Mouse (Mus musculus): ENCODE measurements at regions not wholly inside any gene's neighbourhood (a gene's known extent, or its start where the extent isn't known, plus 50 kb on each side); places are given as distances from the start of the nearest gene placed in this dataset.
A peak's percentile ranks its signal among the peaks of the same experiment; 100 is the strongest.
"Not testable (repeated sequence)": the region's sequence is repeated elsewhere in the genome, so short reads cannot be mapped to it uniquely, and the experiment has no call there.

DNA sequence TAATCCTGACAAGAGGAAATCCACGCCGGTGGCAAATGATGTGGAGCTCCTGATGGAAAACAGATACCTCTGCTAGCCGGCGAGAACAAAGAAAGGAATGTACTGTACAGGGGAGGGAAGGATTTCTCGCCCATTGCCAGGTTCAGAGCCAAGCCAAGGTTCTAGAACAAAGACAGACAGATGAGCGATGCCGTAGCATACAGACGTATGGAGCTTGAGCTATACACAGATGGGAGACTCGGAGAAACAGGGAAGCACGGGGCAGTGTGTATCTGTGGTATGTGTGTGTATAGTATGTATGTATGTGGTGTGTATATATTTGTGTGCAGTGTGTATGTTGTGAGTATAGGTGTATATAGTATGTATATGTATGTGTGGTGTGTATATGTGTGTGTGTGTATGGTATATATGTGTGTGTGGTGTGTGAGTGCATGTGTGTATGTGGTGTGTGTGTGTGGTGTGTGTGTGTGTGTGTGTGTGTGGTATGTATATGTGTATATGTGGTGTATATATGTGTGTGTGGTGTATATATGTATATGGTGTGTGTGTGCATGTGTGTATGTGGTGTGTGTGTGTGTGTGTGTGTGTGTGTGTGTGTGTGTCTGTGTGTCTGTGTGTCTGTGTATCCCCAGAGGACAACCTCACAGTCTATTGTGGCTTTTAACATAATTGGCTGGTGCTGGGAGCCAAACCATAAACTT, 140.6 kb downstream of the Cand1 start:
- DNase-seq (ENCODE audit: low read depth): no peak

- DNase-seq (ENCODE audit: low read depth): no peak
Measured at GRCm38 (mm10) chr10:119094166-119094565, 145.7 kb downstream of the Cand1 start.

DNA sequence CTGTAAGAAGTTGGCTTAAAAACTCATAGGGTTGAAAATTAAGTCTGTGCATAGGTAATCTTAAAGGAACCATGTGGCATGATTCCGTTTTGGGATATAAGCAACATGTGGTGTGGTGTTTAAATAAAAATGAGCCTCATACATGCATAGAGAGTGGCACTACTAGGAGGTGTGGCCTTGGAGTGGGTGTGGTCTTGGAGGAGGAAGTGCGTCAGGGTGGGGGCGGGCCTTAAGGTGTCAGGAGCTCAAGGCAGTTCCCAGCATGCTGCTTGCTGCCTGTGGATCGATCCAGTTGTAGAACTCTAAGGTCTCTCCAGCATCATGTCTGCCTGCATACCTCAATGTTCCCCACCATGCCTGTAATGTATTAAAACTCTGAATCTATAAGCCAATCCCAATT, 152.0 kb downstream of the Cand1 start:
- DNase-seq (ENCODE audit: low read depth): no peak

DNA sequence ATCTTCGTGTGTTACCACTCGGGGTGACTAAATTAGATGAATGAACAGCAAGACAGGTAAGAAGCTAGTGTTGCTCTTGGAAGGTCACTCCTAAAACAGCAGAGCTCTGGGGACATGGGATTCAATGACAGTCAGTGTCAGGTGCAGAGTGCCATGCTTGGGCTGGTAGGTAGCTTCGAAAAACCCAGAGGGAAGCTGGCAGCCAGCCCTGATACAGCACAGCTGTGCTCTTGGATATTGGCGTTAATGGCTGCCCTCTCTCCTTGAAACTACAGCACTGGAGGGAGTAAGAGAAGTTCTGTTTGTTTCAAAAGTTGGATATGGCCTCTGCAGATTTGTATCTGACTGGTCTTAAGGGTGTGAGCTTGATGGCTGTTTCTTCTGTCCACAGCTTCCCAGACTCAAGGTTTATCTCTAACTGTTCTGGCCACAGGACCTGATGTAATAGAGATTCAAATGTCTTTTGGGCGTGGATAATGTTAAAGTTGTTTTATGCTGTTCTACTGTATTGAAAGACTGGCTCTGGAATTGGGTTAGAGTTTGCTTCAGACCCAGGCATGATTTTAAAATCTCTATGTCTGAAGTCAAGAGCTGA, 152.7 kb downstream of the Cand1 start:
- DNase-seq (ENCODE audit: low read depth): no peak

DNA sequence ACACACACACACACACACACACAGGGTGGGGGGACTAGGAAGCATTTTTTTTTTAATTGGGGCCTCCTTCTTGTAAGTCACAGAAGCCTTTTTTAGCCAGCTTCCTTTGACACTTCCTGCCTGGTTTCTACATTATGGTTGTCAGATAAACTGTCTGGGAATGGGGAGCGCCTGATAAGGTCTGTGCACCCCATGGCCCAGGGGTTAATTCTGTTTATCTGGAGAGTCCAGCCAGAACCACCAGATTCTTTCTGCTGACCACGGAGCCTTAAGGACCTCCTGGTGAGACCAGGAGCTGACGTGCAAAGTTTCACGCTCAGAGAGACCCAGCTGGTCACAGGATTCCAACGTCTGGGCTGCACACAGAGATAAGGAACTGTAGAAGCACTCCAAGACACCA, 153.4 kb downstream of the Cand1 start:
- DNase-seq (ENCODE audit: low read depth): no peak

- DNase-seq (ENCODE audit: low read depth): peak; percentile 49
Measured at GRCm38 (mm10) chr10:119083431-119083830, 156.4 kb downstream of the Cand1 start.

- DNase-seq (ENCODE audit: low read depth): no peak
Measured at GRCm38 (mm10) chr10:119082861-119083260, 157.0 kb downstream of the Cand1 start.

DNA sequence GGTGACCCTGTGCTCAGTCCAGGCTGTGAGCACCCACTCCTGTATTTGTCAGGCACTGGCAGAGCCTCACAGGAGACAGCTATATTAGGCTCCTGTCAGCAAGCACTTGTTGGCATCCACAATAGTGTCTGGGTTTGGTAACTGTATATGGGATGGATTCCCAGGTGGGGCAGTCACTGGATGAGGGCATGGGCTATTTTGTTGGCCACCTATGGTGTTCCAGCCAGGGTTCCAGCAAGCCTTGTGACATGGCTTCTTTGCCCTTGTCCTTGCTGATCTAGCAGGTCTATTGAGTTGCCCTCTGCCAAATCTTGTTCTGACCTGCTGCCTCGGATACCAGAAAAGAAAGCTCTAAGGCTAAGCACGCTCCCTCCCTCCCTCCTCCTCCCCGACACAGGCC, 158.1 kb downstream of the Cand1 start:
- DNase-seq (ENCODE audit: low read depth): not testable (repeated sequence)

DNA sequence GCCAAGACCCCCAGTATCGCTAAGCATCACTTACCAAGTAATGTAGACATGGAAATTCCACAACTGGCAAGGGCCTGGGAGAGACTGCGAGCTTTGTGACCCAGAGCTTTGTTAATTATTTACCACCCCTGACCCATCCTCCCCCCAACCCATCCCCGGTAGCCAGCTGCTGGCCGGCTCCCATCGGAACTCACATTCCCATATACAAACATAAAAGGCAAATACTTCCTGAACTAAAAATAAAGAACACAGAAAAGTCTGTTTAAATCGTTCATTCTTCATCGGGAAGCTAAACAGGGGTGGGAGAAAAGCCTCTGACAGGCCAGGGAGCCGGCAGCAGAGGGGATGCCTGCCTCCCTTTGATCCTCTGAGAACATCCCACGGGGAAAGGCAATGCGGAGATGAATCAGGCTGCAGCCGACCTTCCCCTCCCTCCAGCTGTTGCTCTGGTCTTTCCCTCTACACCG, 163.7 kb downstream of the Cand1 start:
- no peak for DNase-seq (ENCODE audit: low read depth)

DNA sequence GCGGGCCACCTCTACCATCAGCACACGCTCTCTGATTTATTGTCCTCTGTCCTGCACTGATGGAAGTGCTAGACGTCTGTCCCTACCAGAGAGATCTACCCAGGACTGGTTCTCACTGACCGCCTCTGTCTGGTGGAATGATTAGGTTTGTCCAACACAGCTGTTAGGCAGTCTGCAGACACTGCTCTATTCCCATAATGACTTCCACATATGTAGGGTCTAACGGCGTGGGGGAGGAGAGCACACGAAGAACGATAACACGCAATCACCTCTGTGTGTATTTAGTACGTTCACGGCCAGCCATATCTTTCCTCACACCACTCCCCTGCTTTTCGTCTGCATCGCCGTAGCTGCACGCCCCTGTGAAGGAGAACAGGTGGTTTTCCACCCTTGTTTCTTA, 165.0 kb downstream of the Cand1 start:
- no peak for DNase-seq (ENCODE audit: low read depth)

DNA sequence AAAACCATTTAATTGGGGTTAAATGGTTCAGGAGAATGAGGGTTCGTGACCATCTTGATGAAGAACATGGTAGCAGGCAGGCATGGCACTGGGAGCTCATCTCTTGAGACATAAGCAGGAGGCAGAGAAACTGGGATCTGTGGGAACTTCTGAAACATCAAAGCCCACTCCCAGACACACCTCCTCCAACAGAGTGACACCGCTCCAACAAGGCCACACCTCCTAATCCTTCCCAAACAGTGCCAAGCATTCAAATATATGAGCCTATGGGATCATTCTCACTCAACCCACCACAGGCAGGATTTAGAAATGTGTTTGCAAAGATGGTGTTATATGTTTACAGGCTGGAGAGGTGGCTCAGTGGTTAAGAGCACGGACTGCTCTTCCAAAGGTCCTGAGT, 165.9 kb downstream of the Cand1 start:
- no peak for DNase-seq (ENCODE audit: low read depth)

GRCm38 (mm10) chr10:119069410-119069809, 170.4 kb downstream of the Cand1 start:
- no peak for DNase-seq (ENCODE audit: low read depth)

DNA sequence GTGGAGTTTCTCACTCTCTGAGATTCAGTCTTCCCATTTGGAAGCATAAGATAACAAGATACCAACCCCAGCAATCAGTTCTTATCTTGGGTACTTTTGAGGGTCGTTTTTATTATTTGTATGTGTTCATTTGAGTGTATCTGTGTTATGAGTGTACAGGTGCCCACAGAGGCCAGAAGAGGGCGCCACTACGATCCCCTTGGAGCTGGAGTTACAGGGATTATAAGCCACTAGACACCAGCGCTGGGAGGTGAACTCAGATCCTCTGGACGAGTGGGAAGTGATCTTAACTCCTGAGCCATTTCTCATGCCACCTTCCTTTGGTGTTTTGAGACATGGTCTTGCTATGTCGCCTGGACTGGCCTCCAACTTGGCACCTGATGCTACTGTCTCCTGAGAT, 172.0 kb downstream of the Cand1 start:
- no peak for DNase-seq (ENCODE audit: low read depth)

DNA sequence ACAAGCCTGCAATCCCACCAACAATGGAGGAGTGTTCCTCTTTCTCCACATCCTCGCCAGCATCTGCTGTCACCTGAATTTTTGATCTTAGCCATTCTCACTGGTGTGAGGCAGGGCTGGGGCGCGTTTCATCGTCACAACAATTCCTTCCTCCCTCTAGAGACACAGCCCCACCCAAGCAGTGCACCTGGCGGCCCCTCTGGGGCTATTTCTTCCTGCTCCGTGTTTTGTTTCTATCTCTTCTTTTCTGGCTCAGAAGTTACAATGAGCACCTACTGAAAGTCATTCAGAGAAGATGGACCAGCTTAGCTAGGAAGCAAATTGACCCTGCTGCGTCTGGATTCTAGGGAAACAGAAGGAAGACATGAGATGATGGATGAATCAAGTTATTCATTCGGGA, 172.5 kb downstream of the Cand1 start:
- DNase-seq (ENCODE audit: low read depth): no peak

GRCm38 (mm10) chr10:119065974-119066373, 173.9 kb downstream of the Cand1 start:
- DNase-seq (ENCODE audit: low read depth): peak; percentile 88

GRCm38 (mm10) chr10:119065133-119065817, 174.6 kb downstream of the Cand1 start:
- DNase-seq (ENCODE audit: low read depth): peak; percentile 58

- DNase-seq (ENCODE audit: low read depth): no peak
Measured at GRCm38 (mm10) chr10:119064218-119064617, 175.6 kb downstream of the Cand1 start.

GRCm38 (mm10) chr10:119063209-119063699, 176.6 kb downstream of the Cand1 start:
- DNase-seq (ENCODE audit: low read depth): no peak

DNA sequence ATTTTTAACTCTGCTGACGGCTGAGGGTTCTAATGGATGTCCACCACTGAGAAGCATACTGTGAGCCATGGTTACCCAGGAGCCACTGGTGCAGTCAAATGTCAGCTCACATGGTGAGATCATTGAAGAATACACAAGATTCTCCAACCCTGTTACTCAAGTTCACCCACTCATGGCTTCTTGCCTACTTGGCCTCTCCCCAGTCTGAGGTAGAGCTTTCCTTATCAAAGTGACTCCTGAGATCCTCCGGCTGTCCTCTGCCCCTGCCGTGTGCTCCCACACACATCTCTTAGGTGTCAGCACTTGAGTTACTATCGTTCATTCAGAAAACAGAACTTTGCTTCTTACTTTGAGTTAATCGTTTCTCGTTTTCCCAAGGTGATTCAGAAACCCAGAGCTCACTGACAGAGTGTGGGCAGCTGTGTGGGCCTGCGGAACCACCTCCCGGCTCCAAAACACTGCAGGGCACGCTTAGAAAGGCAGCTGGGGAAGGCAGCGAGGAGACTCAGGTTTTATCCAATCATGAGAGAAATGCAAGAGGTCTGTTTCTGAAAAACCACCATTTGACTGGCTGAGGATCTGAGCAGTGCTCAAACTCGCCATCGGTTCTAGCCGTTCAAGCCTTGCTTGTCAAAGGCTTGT, 177.8 kb downstream of the Cand1 start:
- DNase-seq (ENCODE audit: low read depth): no peak

DNA sequence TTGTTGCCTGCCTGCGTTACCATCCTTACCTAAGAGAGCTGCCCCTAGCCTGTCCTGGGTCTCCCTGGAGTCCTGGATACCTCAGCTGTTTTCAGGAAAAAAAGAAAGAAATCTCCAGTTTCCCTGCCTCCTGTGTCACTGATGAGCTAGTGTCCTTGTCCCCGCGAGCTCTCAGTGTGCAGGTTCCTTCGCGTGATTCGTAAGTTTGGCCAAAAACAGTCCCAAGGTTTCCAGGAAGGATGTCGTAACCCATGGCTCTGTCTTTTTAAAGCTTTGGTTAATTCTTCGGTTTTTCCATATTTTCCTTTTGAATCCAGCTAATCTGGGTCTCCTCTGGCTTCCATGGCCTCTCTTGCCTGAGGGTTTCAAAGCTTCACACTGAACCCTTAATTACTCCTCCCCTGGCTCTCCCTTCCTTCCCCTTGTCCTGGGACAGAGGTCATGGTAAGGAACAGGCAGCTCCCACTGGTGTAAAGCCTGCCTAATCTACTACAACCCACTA, 178.5 kb downstream of the Cand1 start:
- DNase-seq (ENCODE audit: low read depth): no peak

DNA sequence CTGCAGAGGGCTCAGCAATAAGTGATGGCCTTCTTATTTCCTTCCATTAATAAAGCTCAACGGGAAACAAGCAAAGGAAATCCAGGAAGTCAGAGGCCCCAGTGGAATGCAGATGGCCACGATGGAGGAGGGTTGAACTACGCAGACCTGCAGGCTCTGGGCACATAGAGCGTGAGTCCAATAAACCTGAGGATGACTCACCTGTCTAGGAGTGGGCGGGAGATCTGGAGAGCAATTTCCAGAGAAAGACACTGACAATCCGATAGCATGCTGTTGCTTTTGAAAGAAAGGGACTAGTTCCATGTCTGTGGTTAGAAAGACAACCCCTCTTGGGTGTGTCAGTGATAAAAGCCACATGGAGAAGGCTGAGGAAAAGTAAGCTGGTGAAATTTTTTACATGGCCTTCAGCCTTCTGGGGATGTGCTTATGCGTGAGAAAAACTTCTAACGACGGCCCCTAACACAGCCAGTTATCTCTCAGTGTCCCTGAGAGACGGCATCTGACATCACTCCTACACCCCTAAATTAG, 181.3 kb downstream of the Cand1 start:
- no peak for DNase-seq (ENCODE audit: low read depth)

DNA sequence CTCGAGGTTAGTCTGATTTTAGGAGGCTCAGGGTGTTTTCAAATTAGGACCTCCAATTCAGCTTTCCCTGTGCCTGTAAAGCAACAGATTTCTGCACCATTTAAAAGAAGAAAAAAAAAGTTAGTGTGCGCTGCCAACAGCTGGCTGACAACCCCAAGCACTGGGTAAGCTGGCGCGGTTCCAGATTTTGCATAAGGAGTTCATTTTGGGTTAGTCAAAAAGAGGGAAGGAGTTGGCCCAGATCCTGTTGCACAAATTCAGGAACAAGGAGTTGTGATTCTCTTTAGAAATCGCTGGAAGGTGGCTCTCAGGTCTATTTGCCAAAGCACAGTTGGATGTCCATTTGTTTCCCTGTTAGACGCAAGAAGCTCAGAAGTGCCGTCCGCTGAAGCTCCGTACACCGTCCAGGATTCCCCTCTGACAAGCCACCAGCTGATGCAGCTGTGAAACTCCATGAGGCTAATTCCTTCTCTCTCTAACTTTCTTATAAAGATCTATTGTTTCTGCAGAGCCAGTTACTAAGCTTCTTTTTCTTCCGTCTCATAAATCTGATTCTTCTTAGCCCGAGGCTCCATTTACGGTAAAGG, 184.6 kb downstream of the Cand1 start:
- no peak for DNase-seq (ENCODE audit: low read depth)

All from induced T-regulatory cell, adult 2 months (primary cell).